Mouse (Mus musculus) bone marrow, adult 2 months (tissue): Measurements from ENCODE around the gene Camta1.

Source experiments
- CTCF ChIP-seq: fragments of 200-500 bp; IDR thresholded peaks from 2 replicates; pipeline ENCODE4 v1.5.1; 2011; ENCODE audit warnings: low read length, control low read depth; ENCODE audit not compliant: control insufficient read depth, insufficient read depth
- POLR2A ChIP-seq: fragments of 200-500 bp; IDR thresholded peaks from 2 replicates; pipeline ENCODE4 v1.6.1; 2011; ENCODE audit warnings: low read depth, mild to moderate bottlenecking, control low read depth, low read length, borderline replicate concordance; ENCODE audit not compliant: control insufficient read depth

- no peak for TF ChIP-seq POLR2A
- TF ChIP-seq CTCF, result no peak
Observed at GRCm38 (mm10) chr4:150907099-150907498, 954.6 kb downstream of the Camta1 start.
